11 mouse cellular contexts compared by ENCODE assay signal in the genomic region with DNA sequence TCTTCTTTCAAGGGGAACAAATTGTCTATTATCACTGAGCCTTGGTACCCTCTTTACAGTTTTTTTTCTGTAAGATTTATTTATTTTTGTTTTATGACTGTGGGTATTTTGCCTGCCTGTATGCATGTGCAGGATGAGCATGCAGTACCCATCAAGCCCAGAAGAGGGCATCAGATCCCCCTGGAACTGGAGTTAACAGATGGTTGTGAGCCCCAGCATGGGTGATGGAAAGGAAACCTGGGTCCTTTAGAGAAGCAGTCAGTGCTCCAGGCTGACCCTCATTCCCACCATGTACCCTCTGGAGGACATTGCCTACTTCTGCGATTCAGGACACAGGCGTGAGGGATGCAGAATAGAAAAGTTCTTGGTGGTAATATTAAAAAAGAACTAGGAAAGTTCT. TPM values are rescaled to one million over a fixed set of nuclear protein-coding genes. Genes with fewer than 3 reads are reported as not detected.
DNase-seq lines count a peak whose midpoint lies in the region; ATAC-seq and TF ChIP-seq lines count a peak whose summit lies in the region.
"Had no signal": no experiment of that assay in that cellular context is flagged by ENCODE, and none has a peak within 500 bp of the region (broad histone marks: within the 10 kb centered on the region; RNA-seq: fewer than 3 reads in every experiment).

No protein-coding gene starts in this region.

- no peak for TF ChIP-seq EP300 in ES-Bruce4 (IDR thresholded peaks at IDR 0.05; ENCODE audit: insufficient read depth, low read depth, low read length)

- 0 out of 2 replicates have a peak, but pooled peaks have one; percentile 18 for TF ChIP-seq CTCF in cerebellum, adult 2 months (IDR thresholded peaks at IDR 0.05; ENCODE audit: borderline replicate concordance, insufficient read depth, low read depth, low read length)
- TF ChIP-seq CTCF in ES-Bruce4 (IDR thresholded peaks at IDR 0.05; ENCODE audit: low read depth, low read length), result peak; percentile 50

- H3K9ac ChIP-seq in ES-Bruce4 (ENCODE audit: low read depth, poor library complexity, severe bottlenecking), result no peak overlapping the region
- H3K9ac ChIP-seq: embryonic facial prominence, embryonic 13.5 days; midbrain, embryonic 12.5 days had no signal

- 0 out of 2 replicates have a peak, but pooled peaks cover 4% of the 10 kb centered on the region for H3K4me1 ChIP-seq in cerebellum, adult 2 months (ENCODE audit: control insufficient read depth, insufficient read depth, low read length)
- H3K4me1 ChIP-seq in ES-Bruce4 (ENCODE audit: control insufficient read depth, insufficient read depth, low read length), result peaks cover 5% of the 10 kb centered on the region

- WGBS in cerebellum, adult 2 months, result 98% methylated on average over 2 of the region's 2 CpGs

- H3K27me3 ChIP-seq in cerebellum, adult 2 months (ENCODE audit: control insufficient read depth, insufficient read depth, low read length), result peaks cover 2% of the 10 kb centered on the region; the same call in 1 of the 2 replicates
- peaks cover 13% of the 10 kb centered on the region for H3K27me3 ChIP-seq in ES-Bruce4 (ENCODE audit: control insufficient read depth, insufficient read depth, low read length, poor library complexity, severe bottlenecking)

- H3K4me3 ChIP-seq in cerebellum, adult 2 months (replicated peaks; ENCODE audit: insufficient read depth, low read depth, low read length), result no peak overlapping the region
- no peak overlapping the region for H3K4me3 ChIP-seq in ES-Bruce4 (ENCODE audit: low read depth, low read length)
- H3K4me3 ChIP-seq: embryonic facial prominence, embryonic 13.5 days; midbrain, embryonic 12.5 days had no signal

- H3K36me3 ChIP-seq in ES-Bruce4 (ENCODE audit: control insufficient read depth, insufficient read depth, low read length, poor library complexity, severe bottlenecking), result no peaks in the 10 kb centered on the region
- H3K36me3 ChIP-seq: embryonic facial prominence, embryonic 13.5 days had no signal

- no peaks in the 10 kb centered on the region for H3K9me3 ChIP-seq in ES-Bruce4 (replicated peaks; ENCODE audit: control insufficient read depth, insufficient read depth, low read length, poor library complexity, severe bottlenecking)
- H3K9me3 ChIP-seq: embryonic facial prominence, embryonic 13.5 days; midbrain, embryonic 12.5 days had no signal

- DNase-seq in cerebellum, adult 2 months, result no peak
- no peak for DNase-seq in cerebellum, adult 9-10 months
- peak; percentile 38 for DNase-seq in left cerebral cortex, postnatal 4 days
- no peak for DNase-seq in left cerebral cortex, adult 18-20 months (ENCODE audit: low spot score in 2 of 2)
- no peak for DNase-seq in adrenal gland, adult 2 months

- TF ChIP-seq POLR2A in cerebellum, adult 2 months (IDR thresholded peaks at IDR 0.05; ENCODE audit: borderline replicate concordance, insufficient read depth, low read length), result no peak
- TF ChIP-seq POLR2A in ES-Bruce4 (IDR thresholded peaks at IDR 0.05; ENCODE audit: insufficient read depth, low read length), result no peak

- 0 out of 2 replicates have a peak, but pooled peaks have one; percentile 32 for ATAC-seq in megakaryocyte progenitor cell, adult 5-6 weeks (replicated peaks; ENCODE audit: poor library complexity)
- ATAC-seq in monocyte, adult 5-6 weeks (replicated peaks; ENCODE audit: insufficient number of reproducible peaks, low FRiP score, low TSS enrichment, poor library complexity, severe bottlenecking), result no peak

- H3K27ac ChIP-seq in cerebellum, adult 2 months (ENCODE audit: insufficient read depth, low read length), result no peak overlapping the region
- H3K27ac ChIP-seq in ES-Bruce4 (ENCODE audit: insufficient read depth, low read length), result no peak overlapping the region
- H3K27ac ChIP-seq: embryonic facial prominence, embryonic 13.5 days; hindbrain, embryonic 10.5 days; midbrain, embryonic 12.5 days had no signal

- intact Hi-C loops in left cerebral cortex, postnatal 4 days (cut with DNase I), result no loop called here

RNA-seq across cellular contexts. Expression of gene Tox2, which starts 4.4 kb away (rescaled TPM):
- polyA plus RNA-seq in cerebellum, adult 2 months (2012; rRNA removed), result 23.6 and 27.3 TPM in 2 replicates
- total RNA-seq in left cerebral cortex, postnatal 4 days (2021), result 10 to 100 TPM; 18.3 to 23.0 TPM
- total RNA-seq in left cerebral cortex, adult 18-20 months (2021), result 10 to 100 TPM; 28.0 to 32.5 TPM
- polyA plus RNA-seq in ES-Bruce4 (2011; ENCODE audit: insufficient read depth, insufficient read length, low read depth, missing spikeins), result 0.28 and 0.56 TPM in 2 replicates
- total RNA-seq in megakaryocyte progenitor cell, adult 5-6 weeks (2015), result 0.15 and 0.27 TPM in 2 replicates
- 0.74 TPM in 1 of 2 replicates, not detected in the other for total RNA-seq in megakaryocyte progenitor cell, adult 5-6 weeks (2017)
- total RNA-seq in adrenal gland, adult 2 months (2021), result 1 to 10 TPM; 4.0 to 7.4 TPM
- 8.0 and 32.8 TPM in 2 replicates for polyA plus RNA-seq in adrenal gland, adult 2 months (2012; rRNA removed)
- total RNA-seq in monocyte, adult 5-6 weeks (2017), result not detected in 3 replicates
